Mouse (Mus musculus): ENCODE data around the gene Fam126a. TPM values are rescaled to one million over a fixed set of nuclear protein-coding genes. Genes with fewer than 3 reads are reported as not detected.

The Fam126a gene
- polyA plus RNA-seq, 1 experiment: 5.2 TPM

DNA sequence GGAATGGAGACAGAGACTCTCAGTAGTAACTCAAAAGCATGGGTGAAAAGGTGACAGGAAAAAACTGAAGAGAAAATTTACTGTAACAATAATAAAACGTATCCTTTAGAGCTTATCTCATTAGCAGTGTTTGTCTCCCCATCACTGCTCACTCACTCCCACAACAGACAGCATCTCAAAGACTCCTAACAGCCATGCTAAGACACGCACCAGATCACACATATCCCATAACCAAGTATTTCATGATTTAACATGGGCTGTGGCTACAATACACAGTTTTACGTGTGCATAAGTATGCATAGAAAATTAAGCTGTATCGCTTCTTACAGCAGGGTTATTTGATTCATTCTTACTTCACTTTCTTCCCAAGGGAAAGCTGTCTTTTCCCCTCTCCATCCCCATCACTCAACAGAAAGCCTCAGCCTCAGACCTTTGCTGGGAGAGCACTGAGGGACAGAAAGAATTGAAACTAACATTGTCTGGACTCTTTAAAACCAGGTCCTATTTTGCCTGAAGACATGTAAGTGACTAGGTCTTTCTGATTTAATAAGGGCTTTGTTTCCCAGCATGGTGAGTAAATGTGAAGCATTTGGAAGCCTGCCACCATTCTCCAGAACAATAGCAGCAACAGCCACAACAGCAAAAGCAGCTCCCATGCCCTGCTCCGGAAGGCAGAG, 37.5 kb downstream of the Fam126a start:
- peak overlapping the region; percentile 87 for H3K27ac ChIP-seq (replicated peaks; ENCODE audit: low read depth, low read length)
- H3K4me3 ChIP-seq (ENCODE audit: insufficient read depth, low read depth, low read length): no peak overlapping the region
- H3K4me1 ChIP-seq (ENCODE audit: control insufficient read depth, insufficient read depth, insufficient read length, low read length): peaks cover 6% of the 10 kb centered on the region; the same call in 1 of the 2 replicates

GRCm38 (mm10) chr5:23990001-23990400, 40.5 kb downstream of the Fam126a start:
- Histone ChIP-seq H3K4me3 (ENCODE audit: insufficient read depth, low read depth, low read length) (no peak overlapping the region), H3K4me1 (ENCODE audit: control insufficient read depth, insufficient read depth, insufficient read length, low read length) (peaks cover 6% of the 10 kb centered on the region; the same call in 1 of the 2 replicates), H3K27ac (replicated peaks; ENCODE audit: low read depth, low read length) (no peak overlapping the region)

- 0 out of 2 replicates have a peak, but pooled peaks cover 4% of the 10 kb centered on the region for H3K4me1 ChIP-seq (ENCODE audit: control insufficient read depth, insufficient read depth, insufficient read length, low read length)
- no peak overlapping the region for H3K4me3 ChIP-seq (ENCODE audit: insufficient read depth, low read depth, low read length)
- no peak overlapping the region for H3K27ac ChIP-seq (replicated peaks; ENCODE audit: low read depth, low read length)
These were observed 42.7 kb downstream of the Fam126a start for GRCm38 (mm10) chr5:23987792-23988191.

DNA sequence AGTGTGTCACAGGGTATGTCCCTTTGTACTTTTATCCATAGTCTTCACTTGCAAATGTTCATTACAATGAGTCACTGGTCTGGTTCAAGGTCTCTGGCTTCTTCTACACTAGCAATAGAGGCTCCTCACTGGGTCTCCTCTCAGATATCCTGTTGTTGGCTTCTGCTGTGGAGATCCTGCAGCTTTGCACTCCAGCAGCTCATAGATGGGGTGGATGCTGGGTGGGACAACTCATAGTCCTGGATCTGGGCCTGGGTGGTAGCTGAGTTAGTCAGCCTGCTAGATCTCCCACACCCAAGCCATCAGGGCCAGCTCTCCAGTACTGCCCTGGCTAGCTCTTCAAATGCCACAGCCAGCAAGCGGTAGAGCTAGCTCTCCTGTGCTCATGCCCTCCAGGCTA, 48.4 kb downstream of the Fam126a start:
- H3K27ac ChIP-seq (replicated peaks; ENCODE audit: low read depth, low read length): no peak overlapping the region
- no peaks in the 10 kb centered on the region for H3K4me1 ChIP-seq (ENCODE audit: control insufficient read depth, insufficient read depth, insufficient read length, low read length)
- no peak overlapping the region for H3K4me3 ChIP-seq (ENCODE audit: insufficient read depth, low read depth, low read length)

DNA sequence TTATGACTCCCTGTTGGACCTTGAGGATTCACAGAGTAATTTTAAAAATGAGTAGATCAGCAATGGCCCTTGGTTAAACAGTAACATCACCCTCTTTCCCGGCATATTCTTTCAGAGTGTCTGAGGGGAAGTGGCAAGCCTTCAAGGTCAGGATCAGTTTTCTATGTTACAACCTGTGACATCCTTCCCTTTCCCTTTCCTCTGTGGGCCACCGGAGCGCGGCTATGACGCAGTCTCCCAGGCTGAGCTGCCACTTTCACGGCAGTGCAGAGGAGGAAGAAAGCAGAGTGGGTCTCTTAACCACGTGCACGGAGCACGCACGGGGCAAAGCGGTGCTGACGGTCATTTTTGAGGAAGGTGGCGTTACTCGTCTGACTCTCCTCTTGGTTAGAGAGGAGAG, 52.0 kb downstream of the Fam126a start:
- Histone ChIP-seq H3K4me1 (ENCODE audit: control insufficient read depth, insufficient read depth, insufficient read length, low read length) (peaks cover 3% of the 10 kb centered on the region; the same call in 1 of the 2 replicates), H3K27ac (replicated peaks; ENCODE audit: low read depth, low read length) (no peak overlapping the region)

GRCm38 (mm10) chr5:23974994-23975575, 55.4 kb downstream of the Fam126a start:
- no peak overlapping the region for H3K27ac ChIP-seq (replicated peaks; ENCODE audit: low read depth, low read length)
- no peak overlapping the region for H3K4me3 ChIP-seq (ENCODE audit: insufficient read depth, low read depth, low read length)
- peaks cover 3% of the 10 kb centered on the region; the same call in 1 of the 2 replicates for H3K4me1 ChIP-seq (ENCODE audit: control insufficient read depth, insufficient read depth, insufficient read length, low read length)

More for the DNA sequence above, 52.0 kb downstream of the Fam126a start:
- no peak overlapping the region for H3K4me3 ChIP-seq (ENCODE audit: insufficient read depth, low read depth, low read length)

DNA sequence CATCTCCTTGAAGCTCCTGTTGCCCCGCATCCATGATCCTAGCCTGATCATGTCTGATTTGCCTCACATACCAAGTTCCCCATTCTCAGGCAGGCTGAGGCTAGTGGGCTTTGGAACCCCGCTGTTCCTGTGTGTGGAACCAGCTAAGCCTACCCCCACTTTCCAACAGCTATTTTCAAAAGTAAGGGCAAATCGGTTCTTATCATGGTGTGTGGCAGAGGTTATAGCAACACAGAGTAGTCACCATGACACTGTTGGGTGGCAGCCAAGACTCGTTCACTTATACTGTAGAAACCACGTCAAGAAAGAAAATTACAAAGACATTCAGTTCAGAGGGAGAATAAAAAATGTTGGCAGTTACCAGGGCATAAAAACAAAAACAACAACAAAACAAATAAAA, 62.8 kb downstream of the Fam126a start:
- Histone ChIP-seq H3K4me1 (ENCODE audit: control insufficient read depth, insufficient read depth, insufficient read length, low read length) (no peaks in the 10 kb centered on the region), H3K4me3 (ENCODE audit: insufficient read depth, low read depth, low read length) (no peak overlapping the region), H3K27ac (replicated peaks; ENCODE audit: low read depth, low read length) (no peak overlapping the region)

GRCm38 (mm10) chr5:23964599-23965165, 65.8 kb downstream of the Fam126a start:
- no peak overlapping the region for H3K4me3 ChIP-seq (ENCODE audit: insufficient read depth, low read depth, low read length)
- H3K27ac ChIP-seq (replicated peaks; ENCODE audit: low read depth, low read length): no peak overlapping the region
- no peaks in the 10 kb centered on the region for H3K4me1 ChIP-seq (ENCODE audit: control insufficient read depth, insufficient read depth, insufficient read length, low read length)

- H3K4me1 ChIP-seq (ENCODE audit: control insufficient read depth, insufficient read depth, insufficient read length, low read length): no peaks in the 10 kb centered on the region
- H3K27ac ChIP-seq (replicated peaks; ENCODE audit: low read depth, low read length): no peak overlapping the region
- H3K4me3 ChIP-seq (ENCODE audit: insufficient read depth, low read depth, low read length): no peak overlapping the region
These were observed 77.4 kb downstream of the Fam126a start for GRCm38 (mm10) chr5:23953047-23953446.

GRCm38 (mm10) chr5:23948071-23948470, 82.4 kb downstream of the Fam126a start:
- no peaks in the 10 kb centered on the region for H3K4me1 ChIP-seq (ENCODE audit: control insufficient read depth, insufficient read depth, insufficient read length, low read length)
- no peak overlapping the region for H3K4me3 ChIP-seq (ENCODE audit: insufficient read depth, low read depth, low read length)
- no peak overlapping the region for H3K27ac ChIP-seq (replicated peaks; ENCODE audit: low read depth, low read length)

DNA sequence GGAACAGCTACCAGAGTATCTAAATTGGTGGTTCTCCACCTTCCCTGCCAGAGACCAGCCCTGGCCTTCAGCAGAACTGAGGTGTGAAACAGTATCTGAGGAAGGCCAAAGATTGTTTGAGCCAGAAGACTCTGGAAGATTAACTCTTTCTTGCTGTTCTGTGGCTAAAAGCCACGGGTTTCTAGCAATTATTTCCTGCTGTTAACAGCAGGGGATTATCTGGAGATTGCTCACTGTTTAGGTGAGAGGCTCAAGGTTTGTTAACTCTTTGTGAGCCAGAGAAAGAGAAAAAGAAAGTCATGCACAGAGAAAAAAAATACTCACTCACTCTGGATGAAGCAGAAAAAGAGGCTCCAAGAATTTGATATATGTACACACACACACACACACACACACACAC, 85.4 kb downstream of the Fam126a start:
- no peak overlapping the region for H3K4me3 ChIP-seq (ENCODE audit: insufficient read depth, low read depth, low read length)

GRCm38 (mm10) chr5:23943534-23943933, 87.0 kb downstream of the Fam126a start:
- no peaks in the 10 kb centered on the region for H3K4me1 ChIP-seq (ENCODE audit: control insufficient read depth, insufficient read depth, insufficient read length, low read length)
- H3K27ac ChIP-seq (replicated peaks; ENCODE audit: low read depth, low read length): no peak overlapping the region
- no peak overlapping the region for H3K4me3 ChIP-seq (ENCODE audit: insufficient read depth, low read depth, low read length)

More for the DNA sequence above, 85.4 kb downstream of the Fam126a start:
- no peaks in the 10 kb centered on the region for H3K4me1 ChIP-seq (ENCODE audit: control insufficient read depth, insufficient read depth, insufficient read length, low read length)
- no peak overlapping the region for H3K27ac ChIP-seq (replicated peaks; ENCODE audit: low read depth, low read length)

DNA sequence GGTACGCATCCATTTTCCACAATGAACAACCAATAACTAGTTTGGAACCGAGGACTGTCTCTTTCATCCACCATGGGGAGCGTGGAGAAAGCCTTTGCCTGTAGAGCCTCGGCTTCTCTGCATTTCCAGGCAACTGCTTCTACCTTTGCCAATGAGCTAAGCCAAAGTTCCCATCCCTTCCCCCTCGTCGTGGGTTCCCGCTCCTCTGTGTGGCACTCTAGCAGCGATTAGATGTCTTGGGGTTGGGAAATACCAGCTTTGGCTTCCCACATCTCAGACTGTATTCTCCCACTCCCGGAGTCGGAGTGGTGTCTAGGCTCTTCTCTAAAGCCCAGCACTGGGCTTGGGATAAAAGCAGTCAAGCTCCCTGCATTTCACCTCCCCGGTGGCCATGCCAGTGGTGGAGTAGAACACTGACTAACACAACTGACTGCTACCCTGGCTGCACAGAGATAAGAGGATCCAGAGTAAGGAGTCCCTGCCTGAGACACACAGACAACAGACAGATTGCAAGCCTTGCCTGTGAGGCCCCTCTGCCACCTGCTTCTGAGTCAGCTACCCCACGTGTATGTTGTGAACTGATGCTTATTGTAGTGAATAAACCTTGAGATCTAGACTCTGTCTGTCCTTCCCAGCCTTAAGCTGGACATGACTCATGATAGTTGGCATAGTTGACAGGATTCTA, 106.9 kb downstream of the Fam126a start:
- H3K27ac ChIP-seq (replicated peaks; ENCODE audit: low read depth, low read length): no peak overlapping the region
- H3K4me1 ChIP-seq (ENCODE audit: control insufficient read depth, insufficient read depth, insufficient read length, low read length): no peaks in the 10 kb centered on the region
- no peak overlapping the region for H3K4me3 ChIP-seq (ENCODE audit: insufficient read depth, low read depth, low read length)

- Histone ChIP-seq H3K27ac (replicated peaks; ENCODE audit: low read depth, low read length) (no peak overlapping the region), H3K4me3 (ENCODE audit: insufficient read depth, low read depth, low read length) (no peak overlapping the region), H3K4me1 (ENCODE audit: control insufficient read depth, insufficient read depth, insufficient read length, low read length) (no peaks in the 10 kb centered on the region)
These were observed 107.8 kb downstream of the Fam126a start for GRCm38 (mm10) chr5:23922516-23923291.

GRCm38 (mm10) chr5:23921316-23921715, 109.2 kb downstream of the Fam126a start:
- no peak overlapping the region for H3K4me3 ChIP-seq (ENCODE audit: insufficient read depth, low read depth, low read length)
- no peaks in the 10 kb centered on the region for H3K4me1 ChIP-seq (ENCODE audit: control insufficient read depth, insufficient read depth, insufficient read length, low read length)
- H3K27ac ChIP-seq (replicated peaks; ENCODE audit: low read depth, low read length): no peak overlapping the region
